Mouse (Mus musculus): ENCODE results near the gene Golt1b.

DNA sequence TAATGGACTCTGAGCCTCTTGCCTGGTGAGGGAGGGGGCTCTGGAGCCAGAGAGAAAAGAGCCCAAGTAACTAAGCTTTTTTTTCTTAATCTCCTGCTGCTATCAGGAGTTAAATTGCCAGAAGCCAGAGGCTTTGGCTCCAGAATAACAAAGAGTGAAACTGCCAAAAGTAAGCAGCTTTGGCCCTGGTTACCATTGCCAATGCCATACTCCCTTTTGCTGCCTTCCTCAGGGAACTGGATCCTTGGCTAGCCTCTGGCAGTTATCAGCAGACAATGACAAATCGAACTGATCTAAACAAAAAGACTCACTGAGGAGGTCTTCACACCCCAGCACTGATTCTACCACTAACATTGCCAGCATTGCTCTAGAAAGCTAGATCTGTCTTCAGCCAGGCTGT, 24.1 kb downstream of the Golt1b start:
- no peak for TF ChIP-seq GATA1 (IDR thresholded peaks at IDR 0.05; ENCODE audit: borderline replicate concordance, low read length)
- no peak for TF ChIP-seq FLI1 (IDR thresholded peaks at IDR 0.05; ENCODE audit: low read length)

All from megakaryocyte, embryonic 14.5 days (primary cell).